Mouse (Mus musculus) forebrain, embryonic 11.5 days (tissue): ENCODE results near the gene Tmeff1. TPM values are rescaled to one million over a fixed set of nuclear protein-coding genes. Genes with fewer than 3 reads are reported as not detected.

ENCODE experiments used
- ATAC-seq: fragments of 200-750 bp; cut with Nextera tagmentation; replicated peaks from 2 replicates; pipeline ENCODE4 v1.8.0; 2017; ENCODE audit warnings: moderate TSS enrichment; ENCODE audit not compliant: low FRiP score
- DNase-seq: peaks from one replicate; pipeline ENCODE4 v3.0.0-alpha.2; 2017; ENCODE audit warnings: low spot score
- H3K27ac ChIP-seq: fragments of 300-500 bp; sonication (generic); 2 replicates; pipeline ENCODE4 v1.5.1; 2014; ENCODE audit warnings: low read depth, low read length
- H3K27me3 ChIP-seq: fragments of 300-500 bp; sonication (generic); 2 replicates; pipeline ENCODE4 v1.6.1; 2014; ENCODE audit warnings: mild to moderate bottlenecking, low read length, mixed read lengths; ENCODE audit not compliant: control insufficient read depth, insufficient read depth
- H3K36me3 ChIP-seq: fragments of 300-500 bp; sonication (generic); 2 replicates; pipeline ENCODE4 v1.6.1; 2014; ENCODE audit warnings: mild to moderate bottlenecking, low read length, moderate library complexity, mixed read lengths; ENCODE audit not compliant: control insufficient read depth, insufficient read depth
- H3K4me1 ChIP-seq: fragments of 300-500 bp; sonication (generic); replicated peaks from 2 replicates; pipeline ENCODE4 v1.6.1; 2014; ENCODE audit warnings: low read length, mixed read lengths; ENCODE audit not compliant: control insufficient read depth, insufficient read depth
- H3K4me2 ChIP-seq: fragments of 300-500 bp; sonication (generic); 2 replicates; pipeline ENCODE4 v1.6.1; 2014; ENCODE audit warnings: low read depth, mild to moderate bottlenecking, low read length, moderate library complexity, mixed read lengths; ENCODE audit not compliant: severe bottlenecking
- H3K4me3 ChIP-seq: fragments of 300-500 bp; sonication (generic); 2 replicates; pipeline ENCODE4 v1.5.1; 2014; ENCODE audit warnings: low read depth, low read length
- H3K9ac ChIP-seq: fragments of 300-500 bp; sonication (generic); 2 replicates; pipeline ENCODE4 v1.6.1; 2014; ENCODE audit warnings: low read length
- H3K9me3 ChIP-seq: fragments of 300-500 bp; sonication (generic); 2 replicates; pipeline ENCODE4 v1.6.1; 2016; ENCODE audit warnings: low read length, mixed read lengths; ENCODE audit not compliant: control insufficient read depth
- WGBS: fragments of 180-500 bp; shearing (Covaris S2); extraction: QIAGEN DNeasy Blood & Tissue Kit; methylation state at CpG from one replicate; pipeline ENCODE4 v1.1.7; 2014; 5-methylcytosine and 5-hydroxymethylcytosine counted together
- polyA plus RNA-seq: library from polyadenylated mRNA; unstranded; fragments of >200 nt; fragmentation: Nextera tagmentation; extraction: Ambion mirVana; gene quantifications from 2 replicates; pipeline ENCODE4 v1.2.1, GENCODE M21; 2014

Gene Tmeff1
- polyA plus RNA-seq, 1 experiment from 2014 or later: 124 TPM

DNA sequence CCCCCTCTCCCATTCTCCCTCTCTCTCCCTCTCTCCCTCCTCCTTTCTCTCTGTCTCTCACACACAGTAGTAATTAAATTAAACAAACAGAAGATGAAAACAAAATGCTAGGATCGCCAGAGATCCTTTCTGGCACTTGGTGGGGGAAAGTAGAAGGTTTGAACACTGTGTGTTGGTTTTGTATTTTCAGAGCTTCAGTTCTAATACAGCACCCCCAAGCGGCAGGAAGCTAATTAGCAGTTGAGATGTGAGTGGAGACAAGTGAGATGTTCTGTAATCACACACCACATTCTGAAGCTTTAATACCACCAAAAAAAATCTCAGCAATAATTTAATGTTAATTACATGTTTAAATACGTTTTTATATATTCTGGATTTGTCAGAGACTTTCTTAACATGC is 29.2 kb upstream of the Tmeff1 start:
- H3K4me1 ChIP-seq: no peaks in the 10 kb centered on the region
- WGBS: 33% methylated on average over 3 of the region's 3 CpGs
- DNase-seq (peak; percentile 64), ATAC-seq (no peak)
- H3K4me2 ChIP-seq: no peak overlapping the region
- H3K27ac ChIP-seq: no peak overlapping the region
- H3K9me3 ChIP-seq: no peaks in the 10 kb centered on the region
- no peaks in the 10 kb centered on the region; the same call in 1 of the 2 replicates for H3K36me3 ChIP-seq
- no peaks in the 10 kb centered on the region for H3K27me3 ChIP-seq
- no peak overlapping the region for H3K4me3 ChIP-seq
- H3K9ac ChIP-seq: no peak overlapping the region

DNA sequence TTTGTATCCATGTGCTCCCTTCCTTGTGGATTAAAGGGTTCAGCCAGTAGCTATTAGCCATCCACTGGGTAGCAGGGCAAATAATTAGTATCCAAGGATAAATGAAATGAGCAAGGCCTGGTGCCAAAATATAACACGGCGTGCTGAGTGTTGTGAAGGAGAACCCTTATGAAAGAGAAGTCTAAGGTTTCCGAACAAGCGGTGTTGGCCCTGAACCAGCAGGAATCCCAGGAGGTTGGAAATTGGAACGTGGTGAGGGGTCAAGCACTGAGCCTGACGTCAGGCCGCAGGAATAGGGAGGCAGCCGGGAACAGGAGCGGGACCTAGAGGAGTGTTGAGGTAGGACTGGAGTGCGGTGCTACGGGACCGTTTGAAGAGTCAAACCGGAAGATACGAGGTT is 25.3 kb upstream of the Tmeff1 start:
- ATAC-seq (no peak), DNase-seq (no peak)
- Histone ChIP-seq H3K36me3 (peaks cover 12% of the 10 kb centered on the region; the same call in 1 of the 2 replicates), H3K27ac (no peak overlapping the region), H3K4me3 (no peak overlapping the region), H3K27me3 (no peaks in the 10 kb centered on the region), H3K9me3 (no peaks in the 10 kb centered on the region), H3K9ac (no peak overlapping the region), H3K4me1 (no peaks in the 10 kb centered on the region), H3K4me2 (no peak overlapping the region)
- WGBS: 85% methylated on average over 14 of the region's 14 CpGs

DNA sequence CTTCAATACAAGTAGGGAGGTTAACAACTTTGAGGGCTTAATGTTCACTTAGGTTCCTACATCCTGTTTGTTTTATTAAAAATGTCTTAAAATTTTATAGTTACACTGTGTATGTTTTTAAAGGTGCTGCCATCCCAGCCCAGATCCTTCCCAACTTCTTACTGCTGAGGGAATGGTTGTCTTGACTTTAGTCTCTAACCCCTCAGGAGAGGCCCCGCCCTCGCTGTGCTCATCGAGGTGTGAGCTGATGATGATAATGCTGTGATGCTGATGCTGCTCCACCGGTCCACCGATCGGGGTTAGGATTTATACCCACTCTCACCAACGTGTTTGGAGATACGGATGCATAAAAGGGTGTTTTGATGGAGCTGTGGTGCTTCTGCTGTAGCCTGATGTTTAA is 23.1 kb upstream of the Tmeff1 start:
- H3K36me3 ChIP-seq: peaks cover 12% of the 10 kb centered on the region; the same call in 1 of the 2 replicates
- H3K4me1 ChIP-seq: no peaks in the 10 kb centered on the region
- no peak overlapping the region for H3K4me3 ChIP-seq
- H3K9me3 ChIP-seq: no peaks in the 10 kb centered on the region
- H3K9ac ChIP-seq: no peak overlapping the region
- WGBS: 92% methylated on average over 8 of the region's 8 CpGs
- no peak for ATAC-seq
- H3K27ac ChIP-seq: no peak overlapping the region
- H3K4me2 ChIP-seq: no peak overlapping the region
- H3K27me3 ChIP-seq: no peaks in the 10 kb centered on the region
- DNase-seq: no peak

GRCm38 (mm10) chr4:48564962-48565361 is 20.0 kb upstream of the Tmeff1 start:
- Histone ChIP-seq H3K27me3 (no peaks in the 10 kb centered on the region), H3K27ac (no peak overlapping the region), H3K4me1 (no peaks in the 10 kb centered on the region), H3K36me3 (peaks cover 12% of the 10 kb centered on the region; the same call in 1 of the 2 replicates), H3K4me2 (no peak overlapping the region), H3K9me3 (no peaks in the 10 kb centered on the region), H3K4me3 (no peak overlapping the region), H3K9ac (no peak overlapping the region)
- DNase-seq (no peak), ATAC-seq (no peak)

DNA sequence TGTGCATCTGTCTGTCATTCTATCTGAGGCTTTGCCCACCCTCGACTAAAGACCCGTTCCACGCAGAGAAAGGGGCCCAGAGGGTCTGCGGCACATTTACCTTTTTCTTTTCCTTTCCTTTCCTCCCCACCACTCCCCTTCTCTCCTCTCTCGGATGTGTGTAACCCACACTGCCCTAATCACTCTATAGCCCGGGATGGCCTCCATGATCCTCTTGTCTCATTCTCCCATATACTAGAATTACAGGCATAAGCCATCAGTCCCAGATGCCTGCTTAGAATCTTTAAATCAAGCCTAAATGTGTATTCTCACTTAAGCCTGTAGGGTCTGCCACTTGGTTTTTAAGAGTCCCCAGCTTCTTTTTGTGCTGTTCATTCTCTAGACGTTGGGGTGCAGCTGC is 8.6 kb upstream of the Tmeff1 start:
- WGBS: 90% methylated on average over 7 of the region's 7 CpGs
- DNase-seq (no peak), ATAC-seq (no peak)
- no peaks in the 10 kb centered on the region for H3K9me3 ChIP-seq
- H3K4me1 ChIP-seq: peaks cover 3% of the 10 kb centered on the region; the same call in 1 of the 2 replicates
- no peaks in the 10 kb centered on the region for H3K36me3 ChIP-seq
- H3K4me3 ChIP-seq: no peak overlapping the region
- H3K27ac ChIP-seq: no peak overlapping the region
- no peak overlapping the region for H3K9ac ChIP-seq
- H3K27me3 ChIP-seq: no peaks in the 10 kb centered on the region
- H3K4me2 ChIP-seq: no peak overlapping the region

- H3K4me1 ChIP-seq: peaks cover 8% of the 10 kb centered on the region; the same call in 1 of the 2 replicates
- no peaks in the 10 kb centered on the region for H3K27me3 ChIP-seq
- no peak overlapping the region for H3K4me3 ChIP-seq
- H3K36me3 ChIP-seq: no peaks in the 10 kb centered on the region
- no peak overlapping the region for H3K27ac ChIP-seq
- ATAC-seq (no peak), DNase-seq (no peak)
- H3K9me3 ChIP-seq: no peaks in the 10 kb centered on the region
- H3K4me2 ChIP-seq: no peak overlapping the region
- WGBS: 85% methylated on average over 1 of the region's 1 CpGs
- no peak overlapping the region for H3K9ac ChIP-seq
Measured at GRCm38 (mm10) chr4:48577831-48578230, 7.1 kb upstream of the Tmeff1 start.

DNA sequence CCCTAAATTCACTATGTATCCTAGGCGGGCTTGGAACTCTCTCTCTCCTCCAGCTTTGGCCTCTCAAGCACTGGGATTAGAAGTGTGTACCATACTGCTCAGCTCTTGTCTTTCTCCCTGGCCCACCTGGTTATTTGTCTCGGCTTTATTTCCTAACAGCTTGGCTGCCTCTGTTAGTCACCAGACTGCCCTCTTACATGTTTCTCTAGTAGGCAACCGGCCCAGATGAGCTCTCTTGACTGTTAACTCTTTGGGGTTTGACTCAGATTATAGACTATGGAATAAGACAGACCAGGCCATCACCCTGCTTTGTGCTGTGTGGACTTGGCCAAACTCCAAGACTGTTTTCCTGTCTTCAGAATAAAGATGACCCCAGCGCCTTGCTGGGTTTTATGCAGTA is 6.6 kb upstream of the Tmeff1 start:
- WGBS: 61% methylated on average over 4 of the region's 4 CpGs
- no peak for ATAC-seq

GRCm38 (mm10) chr4:48579475-48580110 is 5.4 kb upstream of the Tmeff1 start:
- WGBS: 52% methylated on average over 6 of the region's 6 CpGs
- DNase-seq (no peak), ATAC-seq (no peak)
- Histone ChIP-seq H3K27ac (no peak overlapping the region), H3K36me3 (no peaks in the 10 kb centered on the region), H3K9ac (no peak overlapping the region), H3K4me1 (peaks cover 8% of the 10 kb centered on the region; the same call in 1 of the 2 replicates), H3K27me3 (no peaks in the 10 kb centered on the region), H3K9me3 (no peaks in the 10 kb centered on the region), H3K4me2 (no peak overlapping the region), H3K4me3 (no peak overlapping the region)

More for the DNA sequence above, 6.6 kb upstream of the Tmeff1 start:
- Histone ChIP-seq H3K36me3 (no peaks in the 10 kb centered on the region), H3K4me2 (no peak overlapping the region), H3K4me1 (peaks cover 8% of the 10 kb centered on the region; the same call in 1 of the 2 replicates), H3K27ac (no peak overlapping the region), H3K9me3 (no peaks in the 10 kb centered on the region), H3K9ac (no peak overlapping the region), H3K4me3 (no peak overlapping the region), H3K27me3 (no peaks in the 10 kb centered on the region)
- DNase-seq: no peak

DNA sequence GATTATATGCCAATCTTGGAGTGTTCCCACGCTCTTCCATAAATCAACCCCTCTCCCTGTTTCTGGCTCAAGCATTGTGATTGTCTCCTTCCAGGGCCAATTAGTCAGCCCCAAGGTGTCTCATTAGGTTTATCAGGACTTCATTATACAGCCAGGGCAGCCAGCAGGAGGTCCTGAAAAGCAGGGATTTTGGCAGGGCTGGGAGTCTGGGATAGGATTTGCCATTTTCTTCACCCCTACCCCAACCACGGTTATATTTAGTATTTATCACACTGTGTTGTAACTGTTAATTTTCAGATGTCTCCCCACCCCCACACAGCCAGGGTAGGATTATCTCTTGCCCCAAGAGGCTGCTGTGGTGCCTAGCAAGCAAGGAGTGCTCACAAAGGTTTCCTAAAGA is 3.8 kb upstream of the Tmeff1 start:
- peak; percentile 76 for DNase-seq
- Histone ChIP-seq H3K9ac (no peak overlapping the region), H3K27me3 (no peaks in the 10 kb centered on the region), H3K27ac (no peak overlapping the region), H3K9me3 (no peaks in the 10 kb centered on the region), H3K4me2 (no peak overlapping the region), H3K4me3 (no peak overlapping the region), H3K36me3 (no peaks in the 10 kb centered on the region), H3K4me1 (peaks cover 10% of the 10 kb centered on the region; the same call in 1 of the 2 replicates)
- ATAC-seq: peak; percentile 41
- WGBS: 5% methylated on average over 2 of the region's 2 CpGs
